Mouse (Mus musculus): ENCODE results near the gene Scgb2b17.
"Not testable (repeated sequence)": the region's sequence is repeated elsewhere in the genome, so short reads cannot be mapped to it uniquely, and the experiment has no call there.

The Scgb2b17 gene

DNA sequence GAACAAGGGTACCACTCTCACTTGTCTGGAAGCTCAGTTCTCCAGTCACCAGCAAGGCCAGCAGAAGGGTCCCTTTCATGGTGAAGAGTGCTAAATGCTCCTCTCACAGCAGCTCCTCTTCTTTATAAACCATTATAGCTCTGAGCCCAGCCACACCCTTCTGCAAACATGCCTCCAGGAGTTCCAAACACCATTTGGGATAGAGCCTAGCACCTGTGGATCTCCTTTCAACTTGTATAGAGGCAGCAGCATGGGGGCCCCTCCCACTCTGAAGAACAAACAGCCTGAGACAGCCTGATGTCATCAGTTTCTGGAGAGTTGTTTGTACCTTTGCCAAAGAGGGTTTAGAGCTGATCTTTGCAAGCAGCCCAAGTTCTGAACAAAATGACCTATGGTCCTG, at the start of gene Scgb2b17:
Gene Scgb2b17 (minus strand): TSS at position 101 of the 400 bp plus-strand sequence.
- DNase-seq (ENCODE audit: low spot score in 2 of 2) = not testable (repeated sequence)

DNA sequence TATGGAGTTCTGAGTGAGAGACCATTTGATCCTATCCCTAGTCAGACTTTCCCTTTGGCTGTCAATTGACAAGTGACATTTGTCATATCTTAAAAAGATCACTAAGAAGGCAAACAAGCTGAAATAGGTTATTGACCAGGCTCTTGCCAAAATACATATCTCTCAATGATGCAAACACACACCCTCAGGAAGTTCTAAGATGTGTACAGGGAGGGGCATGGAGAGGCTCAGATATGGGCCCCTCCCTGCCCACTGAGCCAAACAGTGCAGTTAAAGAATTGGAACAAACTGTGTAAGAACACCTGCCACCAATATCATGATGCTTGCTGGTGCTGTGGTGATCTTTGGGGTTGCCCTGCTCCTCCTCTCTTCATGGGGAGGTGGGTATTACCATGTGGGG, 6.8 kb upstream of the Scgb2b17 start, which contains the start of gene Scgb1b17:
Gene Scgb1b17 (plus strand): TSS at position 301 of the 400 bp plus-strand sequence.
- DNase-seq (ENCODE audit: low spot score in 2 of 2) = not testable (repeated sequence)

Measured in spleen, postnatal 4 days (tissue).